Mouse (Mus musculus) limb, embryonic 11.5 days (tissue): ENCODE measurements around the gene Arl6. TPM values are rescaled to one million over a fixed set of nuclear protein-coding genes. Genes with fewer than 3 reads are reported as not detected.

Experiments
- ATAC-seq: fragments of 200-750 bp; cut with Nextera tagmentation; 2 replicates; pipeline ENCODE4 v1.8.0; 2017; ENCODE audit warnings: low read depth; ENCODE audit not compliant: insufficient number of reproducible peaks, low FRiP score, low TSS enrichment
- DNase-seq: peaks from one replicate; pipeline ENCODE4 v3.0.0-alpha.2; 2015; ENCODE audit warnings: low spot score
- H3K27ac ChIP-seq: fragments of 300-500 bp; sonication (generic); replicated peaks from 2 replicates; pipeline ENCODE4 v1.5.1; 2014; ENCODE audit warnings: low read depth, mild to moderate bottlenecking, low read length
- H3K27me3 ChIP-seq: fragments of 300-500 bp; sonication (generic); 2 replicates; pipeline ENCODE4 v1.6.1; 2014; ENCODE audit warnings: mild to moderate bottlenecking, low read length, mixed read lengths; ENCODE audit not compliant: control insufficient read depth, insufficient read depth
- H3K36me3 ChIP-seq: fragments of 300-500 bp; sonication (generic); 2 replicates; pipeline ENCODE4 v1.6.1; 2014; ENCODE audit warnings: mild to moderate bottlenecking, low read length, moderate library complexity, mixed read lengths; ENCODE audit not compliant: control insufficient read depth, insufficient read depth
- H3K4me1 ChIP-seq: fragments of 300-500 bp; sonication (generic); 2 replicates; pipeline ENCODE4 v1.6.1; 2014; ENCODE audit warnings: low read length, mixed read lengths; ENCODE audit not compliant: control insufficient read depth, insufficient read depth
- H3K4me2 ChIP-seq: fragments of 300-500 bp; sonication (generic); 2 replicates; pipeline ENCODE4 v1.6.1; 2014; ENCODE audit warnings: low read depth, mild to moderate bottlenecking, moderate library complexity; ENCODE audit not compliant: severe bottlenecking
- H3K4me3 ChIP-seq: fragments of 300-500 bp; sonication (generic); 2 replicates; pipeline ENCODE4 v1.5.1; 2014; ENCODE audit warnings: low read depth, low read length
- H3K9ac ChIP-seq: fragments of 300-500 bp; sonication (generic); 2 replicates; pipeline ENCODE4 v1.6.1; 2014; ENCODE audit warnings: mild to moderate bottlenecking, low read length
- H3K9me3 ChIP-seq: fragments of 300-500 bp; sonication (generic); 2 replicates; pipeline ENCODE4 v1.6.1; 2016; ENCODE audit warnings: low read length; ENCODE audit not compliant: control insufficient read depth
- WGBS: fragments of 180-500 bp; shearing (Covaris S2); extraction: QIAGEN DNeasy Blood & Tissue Kit; methylation state at CpG from one replicate; pipeline ENCODE4 v1.1.7; 2014; 5-methylcytosine and 5-hydroxymethylcytosine counted together
- polyA plus RNA-seq: library from polyadenylated mRNA; unstranded; fragments of >200 nt; fragmentation: Nextera tagmentation; extraction: Ambion mirVana; gene quantifications from 2 replicates; pipeline ENCODE4 v1.2.1, GENCODE M21; 2014

Arl6 gene
- polyA plus RNA-seq, result 44.3 and 45.8 TPM in 2 replicates

DNA sequence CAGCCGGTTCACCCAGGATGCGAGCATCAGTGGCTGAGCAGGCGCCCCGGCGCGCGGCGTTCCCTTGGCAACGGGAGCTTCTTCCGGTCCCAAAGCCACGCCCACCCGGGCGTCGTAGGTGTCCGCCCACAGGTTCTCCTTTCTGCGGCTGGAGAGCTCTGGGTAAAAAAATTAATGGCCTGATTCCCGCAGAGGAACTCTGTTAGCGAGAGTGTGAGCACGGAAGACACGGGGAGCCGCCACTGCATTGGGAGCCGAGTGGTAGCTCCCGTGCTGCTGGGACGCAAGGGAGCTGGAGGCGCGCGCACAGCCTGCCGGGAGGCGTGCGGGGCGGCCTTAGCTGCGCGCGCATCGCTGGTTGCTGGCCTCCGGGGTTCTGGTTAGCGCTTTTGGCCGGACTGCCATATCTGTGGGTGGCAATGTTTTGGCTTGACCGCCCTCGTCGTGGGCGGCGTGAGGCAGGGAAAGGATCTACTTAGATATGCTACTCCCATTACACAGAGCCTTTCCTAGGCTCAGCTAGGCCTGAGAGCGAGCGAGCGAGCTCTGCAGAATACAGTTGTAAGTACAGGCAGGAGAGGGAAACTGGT is at the start of gene Arl6:
TSS of gene Arl6 (minus strand) at position 290 of the 590 bp plus-strand sequence.
- Histone ChIP-seq H3K4me1 (no peaks in the 10 kb centered on the region), H3K36me3 (no peaks in the 10 kb centered on the region), H3K4me2 (peak within 1 kb of the TSS; percentile 44), H3K27ac (peak within 1 kb of the TSS; percentile 95), H3K4me3 (peak within 1 kb of the TSS; percentile 69), H3K27me3 (no peaks in the 10 kb centered on the region), H3K9ac (peak within 1 kb of the TSS; percentile 70), H3K9me3 (no peaks in the 10 kb centered on the region)
- peak; percentile 94 for DNase-seq
- peak; percentile 98 for ATAC-seq
- under 1% methylated on average over 46 of the region's 46 CpGs for WGBS

DNA sequence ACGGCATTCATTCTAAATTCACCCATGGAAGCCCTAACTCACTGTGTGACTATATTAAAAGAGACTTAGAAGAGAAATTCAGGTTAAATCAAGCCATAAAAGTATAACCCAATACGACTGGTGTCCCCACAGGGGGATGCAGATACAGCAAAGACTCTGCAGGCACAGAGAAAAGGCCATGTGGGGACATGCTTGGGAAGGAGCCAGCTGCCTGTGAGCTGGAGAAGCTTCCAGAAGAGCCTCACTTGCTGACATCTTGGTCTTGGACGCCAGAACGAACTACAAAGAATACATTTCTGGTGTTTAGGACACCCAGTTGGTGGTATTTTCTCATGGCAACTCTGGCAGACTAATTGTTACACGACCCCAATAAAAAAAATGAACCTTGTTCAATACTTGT is 45.9 kb upstream of the Arl6 start:
- WGBS, result 77% methylated on average over 5 of the region's 5 CpGs
- H3K4me1 ChIP-seq, result no peaks in the 10 kb centered on the region
- no peak overlapping the region for H3K9ac ChIP-seq
- no peaks in the 10 kb centered on the region for H3K9me3 ChIP-seq
- no peaks in the 10 kb centered on the region for H3K27me3 ChIP-seq
- H3K27ac ChIP-seq, result no peak overlapping the region
- H3K4me3 ChIP-seq, result no peak overlapping the region
- H3K4me2 ChIP-seq, result no peak overlapping the region
- ATAC-seq (no peak), DNase-seq (no peak)
- H3K36me3 ChIP-seq, result no peaks in the 10 kb centered on the region

DNA sequence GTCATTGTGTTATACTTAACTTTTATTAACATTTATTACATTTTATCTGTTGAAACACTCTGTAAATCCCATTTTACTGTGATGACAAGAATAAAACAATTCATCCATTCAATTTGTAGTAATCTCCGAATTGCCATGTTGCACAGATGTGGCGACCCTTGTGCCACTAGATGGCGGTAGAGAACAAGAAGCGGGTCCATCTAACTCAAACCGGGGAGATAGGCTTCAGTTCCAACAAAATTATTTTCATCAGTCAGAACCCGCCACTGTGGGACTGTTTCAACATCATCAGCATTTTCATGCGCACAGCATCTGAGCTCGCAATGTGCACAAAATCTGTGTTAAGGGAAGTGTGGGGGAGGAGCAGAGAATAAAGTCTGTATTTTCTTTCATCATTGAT is 44.2 kb upstream of the Arl6 start:
- Histone ChIP-seq H3K4me1 (no peaks in the 10 kb centered on the region), H3K9me3 (no peaks in the 10 kb centered on the region), H3K27ac (no peak overlapping the region), H3K4me2 (no peak overlapping the region), H3K27me3 (no peaks in the 10 kb centered on the region), H3K4me3 (no peak overlapping the region), H3K9ac (no peak overlapping the region), H3K36me3 (no peaks in the 10 kb centered on the region)
- DNase-seq (peak; percentile 82), ATAC-seq (no peak; the same call in 1 of the 2 replicates)
- WGBS, result 9% methylated on average over 8 of the region's 8 CpGs

DNA sequence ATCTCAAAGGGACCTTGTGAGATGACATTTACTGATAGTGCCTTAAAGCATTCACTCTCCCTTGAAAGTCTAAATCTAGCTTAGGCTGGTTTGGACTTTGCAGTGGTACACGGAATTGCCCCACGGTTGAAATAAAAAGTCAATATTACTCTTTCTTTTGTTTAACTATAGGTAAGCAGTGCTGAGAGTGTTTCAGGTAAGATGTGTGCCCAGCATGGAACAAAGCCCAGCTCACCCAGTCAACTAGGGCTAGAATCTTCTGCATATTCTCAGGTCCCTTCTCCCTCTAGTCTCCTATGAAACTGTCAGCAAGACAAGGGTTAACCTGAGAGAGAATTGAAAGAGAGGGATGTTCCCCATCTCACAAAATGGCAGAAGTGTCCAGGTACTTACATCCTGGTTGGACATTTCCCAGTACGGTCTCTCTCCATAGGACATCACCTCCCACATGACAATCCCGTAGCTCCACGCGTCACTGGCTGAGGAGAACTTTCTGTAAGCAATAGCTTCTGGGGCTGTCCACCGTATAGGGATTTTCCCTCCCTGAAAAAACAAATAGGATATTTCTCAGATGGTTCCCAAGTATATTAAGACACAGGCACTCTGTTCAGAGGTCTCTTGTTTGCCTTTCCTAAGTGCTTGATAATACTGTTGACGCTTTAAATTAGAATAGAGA is 43.2 kb upstream of the Arl6 start:
- ATAC-seq, result no peak
- Histone ChIP-seq H3K27me3 (no peaks in the 10 kb centered on the region), H3K4me1 (no peaks in the 10 kb centered on the region)

DNA sequence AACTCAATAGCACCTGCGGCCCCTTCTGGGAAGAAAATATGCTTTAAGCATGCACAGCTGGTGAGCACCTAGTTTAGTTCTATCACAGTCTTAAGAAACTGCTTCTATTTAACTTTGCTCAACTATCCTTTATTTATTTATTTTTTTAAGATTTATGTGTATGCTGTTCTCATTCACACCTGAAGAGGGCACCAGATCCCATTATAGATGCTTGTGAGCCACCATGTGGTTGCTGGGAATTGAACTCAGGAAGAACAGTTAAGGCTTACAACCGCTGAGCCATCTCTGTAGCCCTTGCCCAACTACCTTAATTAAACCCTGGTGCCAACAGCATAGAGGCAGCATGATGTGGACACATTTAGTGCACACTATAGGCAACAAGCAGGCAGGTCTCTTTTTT is 27.7 kb upstream of the Arl6 start:
- Histone ChIP-seq H3K36me3 (no peaks in the 10 kb centered on the region), H3K4me3 (no peak overlapping the region), H3K4me2 (no peak overlapping the region), H3K9me3 (no peaks in the 10 kb centered on the region), H3K9ac (no peak overlapping the region), H3K27me3 (no peaks in the 10 kb centered on the region), H3K4me1 (no peaks in the 10 kb centered on the region), H3K27ac (no peak overlapping the region)
- no peak for DNase-seq
- ATAC-seq, result no peak
- 81% methylated on average over 2 of the region's 2 CpGs for WGBS

More for the DNA sequence above, 43.2 kb upstream of the Arl6 start:
- 88% methylated on average over 8 of the region's 8 CpGs for WGBS
- Histone ChIP-seq H3K4me3 (no peak overlapping the region), H3K9ac (no peak overlapping the region), H3K9me3 (no peaks in the 10 kb centered on the region), H3K36me3 (no peaks in the 10 kb centered on the region), H3K27ac (no peak overlapping the region), H3K4me2 (no peak overlapping the region)
- no peak for DNase-seq

DNA sequence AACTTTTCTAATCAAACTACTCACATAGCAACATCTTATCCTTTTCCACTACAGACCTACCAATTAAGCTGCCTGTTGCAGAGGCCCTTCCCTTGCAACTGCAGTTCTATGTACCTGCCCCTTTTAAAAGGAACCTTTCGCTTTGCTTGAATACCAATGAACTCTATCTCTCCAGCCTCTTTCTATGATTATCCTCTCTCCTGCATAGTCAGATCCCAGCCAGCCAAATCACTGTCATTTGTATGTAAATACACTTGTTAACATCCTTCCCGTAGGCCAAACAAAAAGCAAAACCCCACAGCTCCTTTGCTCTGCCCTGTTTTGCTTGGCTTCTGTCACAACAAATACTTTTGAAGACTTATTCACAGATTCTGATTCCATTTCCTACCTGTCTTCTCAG is 4.6 kb upstream of the Arl6 start:
- Histone ChIP-seq H3K27ac (no peak overlapping the region), H3K4me1 (no peaks in the 10 kb centered on the region), H3K4me3 (no peak overlapping the region), H3K9me3 (no peaks in the 10 kb centered on the region), H3K4me2 (no peak overlapping the region), H3K36me3 (no peaks in the 10 kb centered on the region), H3K9ac (no peak overlapping the region), H3K27me3 (no peaks in the 10 kb centered on the region)
- ATAC-seq, result no peak
- 58% methylated on average over 2 of the region's 2 CpGs for WGBS
- DNase-seq, result no peak

DNA sequence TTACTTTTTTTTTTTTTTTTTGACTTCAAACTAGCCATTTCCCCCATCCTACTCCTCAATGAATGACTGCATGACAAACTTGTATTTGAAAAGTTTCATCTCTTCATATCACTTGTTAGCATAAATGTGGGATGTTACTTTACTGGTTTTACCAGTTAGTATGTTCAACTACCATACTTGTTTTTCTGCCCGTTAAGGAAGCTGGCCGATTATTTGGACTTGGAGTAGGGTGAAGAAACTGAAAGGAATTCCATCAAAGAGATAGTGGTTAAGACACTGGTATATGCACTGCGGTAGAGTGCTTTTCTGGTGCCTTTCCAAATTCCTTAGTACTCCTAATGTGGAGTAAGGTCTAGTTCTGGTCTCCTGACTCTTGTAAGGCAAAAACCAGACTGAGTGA is 794 bp upstream of the Arl6 start:
- no peak overlapping the region for H3K4me2 ChIP-seq
- WGBS, result 90% methylated on average over 3 of the region's 3 CpGs
- no peak for ATAC-seq

DNA sequence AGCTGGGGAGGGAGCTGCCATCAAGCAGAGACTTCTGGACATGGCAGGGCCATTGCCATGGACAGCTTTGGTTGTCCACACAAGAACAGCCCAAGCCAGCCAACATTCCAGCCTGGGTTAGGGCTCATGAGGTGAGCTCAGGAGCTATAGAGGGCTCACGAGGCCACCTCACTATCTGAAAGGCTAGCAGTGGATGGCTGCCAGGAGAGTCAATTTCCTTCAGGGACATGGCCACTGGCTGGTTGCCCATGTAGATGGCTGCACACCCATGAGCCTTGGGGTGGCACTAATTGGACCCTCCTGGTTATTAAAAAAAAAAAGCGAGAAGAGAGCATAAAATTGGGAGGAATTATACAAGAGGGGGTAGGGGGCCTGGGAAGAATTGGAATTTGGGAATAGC is 4.6 kb downstream of the Arl6 start:
- Histone ChIP-seq H3K9me3 (no peaks in the 10 kb centered on the region), H3K4me1 (no peaks in the 10 kb centered on the region), H3K36me3 (no peaks in the 10 kb centered on the region), H3K27me3 (no peaks in the 10 kb centered on the region), H3K9ac (no peak overlapping the region), H3K27ac (no peak overlapping the region), H3K4me2 (no peak overlapping the region), H3K4me3 (no peak overlapping the region)
- WGBS, result 80% methylated on average over 2 of the region's 2 CpGs
- ATAC-seq (no peak), DNase-seq (no peak)

More for the DNA sequence above, 794 bp upstream of the Arl6 start:
- DNase-seq, result no peak
- H3K27ac ChIP-seq, result no peak overlapping the region
- H3K36me3 ChIP-seq, result no peaks in the 10 kb centered on the region
- H3K4me1 ChIP-seq, result no peaks in the 10 kb centered on the region
- H3K27me3 ChIP-seq, result no peaks in the 10 kb centered on the region
- no peaks in the 10 kb centered on the region for H3K9me3 ChIP-seq
- no peak overlapping the region for H3K9ac ChIP-seq
- no peak overlapping the region for H3K4me3 ChIP-seq
